Mouse (Mus musculus) layer of hippocampus, postnatal 25 days (tissue): ENCODE results near the gene Gm6880. TPM values are rescaled to one million over a fixed set of nuclear protein-coding genes. Genes with fewer than 3 reads are reported as not detected.
"Not testable (repeated sequence)": the region's sequence is repeated elsewhere in the genome, so short reads cannot be mapped to it uniquely, and the experiment has no call there.

Experiments used
- DNase-seq, 2 experiments: peaks; one replicate each; pipeline ENCODE4 v3.0.0; 2022; ENCODE audit warnings: mixed read lengths in 2 of 2, low spot score in 1 of 2; ENCODE audit errors: extremely low spot score in 1 of 2
- total RNA-seq, 2 experiments: library from RNA; stranded (reverse); gene quantifications; 2 replicates each; pipeline ENCODE4 v1.2.3; 2021

Gm6880 gene
- not detected for total RNA-seq

DNA sequence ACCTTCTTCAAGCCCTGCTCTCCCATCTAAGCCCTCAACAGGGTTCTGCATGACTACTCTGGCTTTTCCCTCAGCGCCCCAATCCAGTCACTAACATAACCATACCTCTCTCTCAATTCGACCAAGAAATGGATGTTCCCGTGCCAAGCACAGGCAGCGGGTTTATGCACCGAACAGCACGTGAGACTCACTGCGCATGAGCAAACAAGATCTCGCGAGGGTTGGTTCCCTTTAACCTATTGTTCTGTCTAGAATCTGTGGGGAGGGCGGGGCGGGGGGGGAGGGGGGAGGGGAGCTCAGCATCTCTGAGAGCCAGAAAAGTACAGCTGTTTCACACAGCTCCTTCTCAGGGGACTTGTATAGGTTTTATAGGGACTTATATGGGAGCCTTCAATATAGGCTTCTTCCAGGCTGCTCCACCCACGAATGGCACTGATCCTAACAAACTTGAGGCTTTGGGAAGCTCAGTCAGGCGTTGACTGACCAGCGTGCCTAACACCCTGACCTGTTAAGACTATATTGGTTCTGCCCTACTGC is at the start of gene Gm6880:
TSS of gene Gm6880 (minus strand) at position 51 of the 537 bp plus-strand sequence.
- DNase-seq = not testable (repeated sequence)

GRCm38 (mm10) chrX:74517461-74517860 is 36.3 kb upstream of the Gm6880 start:
- not testable (repeated sequence) for DNase-seq

DNA sequence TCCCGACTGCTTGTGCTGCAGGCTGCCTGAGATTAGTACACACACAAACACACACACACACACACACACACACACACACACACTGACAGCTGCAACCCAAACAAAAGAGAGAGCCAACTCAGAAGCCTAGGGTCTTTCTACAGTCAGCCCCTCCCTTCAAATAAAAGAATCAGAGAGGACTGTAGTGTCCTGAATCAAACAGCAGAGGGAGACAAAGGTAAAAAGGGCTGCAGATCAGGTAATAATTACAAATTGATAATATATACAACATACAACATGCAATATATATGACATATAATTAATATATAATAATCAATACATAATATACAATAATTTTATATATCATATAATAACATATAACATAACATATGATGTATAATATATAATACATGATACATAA is 15.9 kb upstream of the Gm6880 start:
- DNase-seq = no peak

- DNase-seq = no peak
Observed at GRCm38 (mm10) chrX:74452773-74453172, 28.4 kb downstream of the Gm6880 start.

DNA sequence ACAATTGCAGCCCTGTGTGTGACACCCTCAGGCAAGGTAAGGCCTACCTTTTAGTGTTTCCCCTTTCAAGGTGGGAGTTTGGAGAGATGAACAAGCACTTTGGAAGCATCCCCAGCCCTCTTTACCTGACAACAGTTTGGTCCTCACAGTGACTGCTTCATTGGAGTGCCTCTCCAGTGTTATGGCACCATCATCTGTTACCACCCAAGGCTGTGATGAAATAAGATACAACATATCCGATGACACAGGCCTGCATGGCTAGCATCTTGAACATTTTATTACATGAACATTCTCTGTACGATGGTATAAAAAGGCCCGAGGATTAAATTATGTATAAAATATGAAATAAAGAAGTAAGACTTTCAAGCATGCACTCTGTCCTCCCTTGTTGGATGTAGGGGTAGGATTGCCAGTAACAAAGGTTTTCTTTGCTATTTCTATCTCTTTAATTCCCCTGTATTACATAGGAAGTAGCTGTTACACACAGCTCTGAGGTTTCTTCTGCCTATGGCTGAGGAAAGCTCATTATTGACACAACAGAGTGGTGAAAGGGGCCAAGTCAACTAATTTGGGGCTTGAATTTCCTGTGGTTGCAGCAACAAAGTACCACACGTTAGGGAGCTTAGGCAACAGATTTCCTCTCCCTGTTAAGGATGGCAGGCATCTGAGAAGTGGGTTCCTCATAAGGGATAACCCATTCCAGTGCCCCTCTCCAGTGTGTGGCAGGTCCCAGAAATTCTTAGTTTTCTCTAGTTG is 29.9 kb downstream of the Gm6880 start:
- DNase-seq = no peak

Other genes with a start within 250 kb of the Gm6880 start
- 100 to 1,000 TPM in 1 of 2 experiments, 10 to 100 TPM in 1; 82.6 to 124 TPM for gene Flna, start 231.6 kb downstream of the Gm6880 start, total RNA-seq
- gene Emd, start 226.7 kb downstream of the Gm6880 start, total RNA-seq = 10 to 100 TPM; 35.1 to 36.5 TPM
- gene Rpl10, start 210.6 kb downstream of the Gm6880 start, total RNA-seq = 100 to 1,000 TPM; 171 TPM
- 10 to 100 TPM; 48.8 to 64.9 TPM for gene Taz, start 199.5 kb downstream of the Gm6880 start, total RNA-seq
- gene Dnase1l1, start 199.1 kb downstream of the Gm6880 start, total RNA-seq = 1 to 10 TPM; 1.8 to 2.6 TPM
- gene Atp6ap1, start 184.3 kb downstream of the Gm6880 start, total RNA-seq = 100 to 1,000 TPM; 333 to 352 TPM
- gene Gdi1, start 176.4 kb downstream of the Gm6880 start, total RNA-seq = 100 to 1,000 TPM; 631 to 685 TPM
- gene Fam50a, start 168.4 kb downstream of the Gm6880 start, total RNA-seq = 10 to 100 TPM; 27.2 to 32.3 TPM
- 10 to 100 TPM; 23.9 to 40.3 TPM for gene Plxna3, start 152.3 kb downstream of the Gm6880 start, total RNA-seq
- 10 to 100 TPM; 26.9 to 31.2 TPM for gene Lage3, start 127.8 kb downstream of the Gm6880 start, total RNA-seq
- gene Ubl4a, start 108.2 kb downstream of the Gm6880 start, total RNA-seq = 10 to 100 TPM; 70.0 to 73.0 TPM
- 1 to 10 TPM; 3.0 to 3.5 TPM for gene Slc10a3, start 108.0 kb downstream of the Gm6880 start, total RNA-seq
- 10 to 100 TPM; 17.8 to 24.9 TPM for gene Fam3a, start 88.1 kb downstream of the Gm6880 start, total RNA-seq
- 10 to 100 TPM; 51.0 to 56.3 TPM for gene Ikbkg, start 88.1 kb downstream of the Gm6880 start, total RNA-seq
- gene G6pdx, start 52.2 kb downstream of the Gm6880 start, total RNA-seq = 10 to 100 TPM; 24.9 to 27.7 TPM
- gene Olfr1326-ps1, start 93.5 kb upstream of the Gm6880 start, total RNA-seq = not detected
- gene Olfr1325, start 111.3 kb upstream of the Gm6880 start, total RNA-seq = not detected
- gene Gm5640, start 164.2 kb upstream of the Gm6880 start, total RNA-seq = under 1 TPM; 0.80 to 0.84 TPM